Comparison of ENCODE assay signal across 27 mouse cellular contexts in genomic region chr4:80971846-80972245, GRCm38 (mm10).
DNase-seq lines count a peak whose midpoint lies in the region; ATAC-seq and TF ChIP-seq lines count a peak whose summit lies in the region.
"Had no signal": no experiment of that assay in that cellular context is flagged by ENCODE, and none has a peak within 500 bp of the region (broad histone marks: within the 10 kb centered on the region; RNA-seq: fewer than 3 reads in every experiment).

No protein-coding gene starts in this region.

- H3K4me1 ChIP-seq in ES-E14 (ENCODE audit: control insufficient read depth in 2 of 2, insufficient read depth in 2 of 2, low read length in 2 of 2, poor library complexity in 1 of 2) = no peaks in the 10 kb centered on the region
- H3K4me1 ChIP-seq: hindbrain, embryonic 13.5 days; midbrain, embryonic 13.5 days; neural tube, embryonic 13.5 days had no signal

- H3K9me3 ChIP-seq in ES-E14 (ENCODE audit: control insufficient read depth, insufficient read depth, low read depth, low read length) = no peaks in the 10 kb centered on the region

- H3K27ac ChIP-seq in ES-E14 (ENCODE audit: insufficient read depth, low read depth, low read length, poor library complexity, severe bottlenecking) = no peak overlapping the region
- H3K27ac ChIP-seq: hindbrain, embryonic 13.5 days; kidney, postnatal 0 days; liver, embryonic 14.5 days; macrophage; midbrain, embryonic 13.5 days; neural tube, embryonic 13.5 days had no signal

- no peaks in the 10 kb centered on the region for H3K36me3 ChIP-seq in ES-E14 (ENCODE audit: control insufficient read depth, insufficient read depth, low read length, poor library complexity, severe bottlenecking)
- H3K36me3 ChIP-seq: midbrain, embryonic 13.5 days; neural tube, embryonic 13.5 days had no signal

- H3K9ac ChIP-seq in ES-E14 (ENCODE audit: insufficient read depth, low read depth, low read length, poor library complexity, severe bottlenecking) = no peak overlapping the region
- H3K9ac ChIP-seq: hindbrain, embryonic 13.5 days; liver, embryonic 14.5 days; midbrain, embryonic 13.5 days; neural tube, embryonic 13.5 days had no signal

- DNase-seq in adrenal gland, postnatal 10 days = peak; percentile 6
- no peak for DNase-seq in adrenal gland, postnatal 25 days
- DNase-seq in ES-E14 (ENCODE audit: low read depth, low spot score) (no peak), adipocyte (ENCODE audit: low spot score) (peak; percentile 35)
- DNase-seq in skeletal muscle tissue, adult 2 months (ENCODE audit: low read depth, low spot score) = peak; percentile 34
- DNase-seq in right cerebral cortex, adult 18-20 months = no peak
- no peak for DNase-seq in frontal cortex, postnatal 14 days (ENCODE audit: low spot score in 2 of 2)
- DNase-seq: B cell, adult 2 months; cerebellum, adult 18-20 months; cerebellum, postnatal 14 days; gastrocnemius, postnatal 14 days; heart, postnatal 36 days; kidney, adult 8-10 months; liver; lung, adult 2 months; lung, postnatal 10 days; right cerebral cortex, postnatal 14 days; thymus, postnatal 14 days had no signal

- H3K4me3 ChIP-seq in ES-E14 (ENCODE audit: insufficient read depth in 1 of 2, low read depth in 1 of 2, low read length in 2 of 2, poor library complexity in 1 of 2, severe bottlenecking in 1 of 2) = no peak overlapping the region
- H3K4me3 ChIP-seq: hindbrain, embryonic 13.5 days; midbrain, embryonic 13.5 days; neural tube, embryonic 13.5 days had no signal

- in situ Hi-C loops in ES-E14 (cut with MboI; ENCODE audit: low sequenced_read_pairs in 2 of 2, unreplicated experiment in 2 of 2) = no loop called here

- no peak for ATAC-seq in activated CD4-positive, CD25-positive, alpha-beta regulatory T cell, adult 4 months
- ATAC-seq: forebrain, embryonic 16.5 days; intestine, embryonic 16.5 days; midbrain, embryonic 13.5 days had no signal

TF ChIP-seq in ES-E14, 5 proteins besides CTCF, POLR2A, EP300 and RAD21:
- TF ChIP-seq ZNF384 (IDR thresholded peaks at IDR 0.05; ENCODE audit: low read depth, low read length) (no peak), MAFK (IDR thresholded peaks at IDR 0.05; ENCODE audit: insufficient read depth, low read depth, low read length) (peak; percentile 62)
TF ChIP-seq in ES-E14: peak in this region for 1.

Comparison
In these comparisons a context has a peak if more than half of its experiments do, and no peak if none do; other contexts are left out.
1. DNase-seq: peak in adrenal gland, postnatal 10 days (single experiment), adipocyte (single experiment) and skeletal muscle tissue, adult 2 months (single experiment); none in adrenal gland, postnatal 25 days (single experiment), ES-E14 (single experiment), right cerebral cortex, adult 18-20 months (single experiment) and frontal cortex, postnatal 14 days (0 of 2).